Mouse (Mus musculus): Measurements from ENCODE around the gene Zfp831.

DNA sequence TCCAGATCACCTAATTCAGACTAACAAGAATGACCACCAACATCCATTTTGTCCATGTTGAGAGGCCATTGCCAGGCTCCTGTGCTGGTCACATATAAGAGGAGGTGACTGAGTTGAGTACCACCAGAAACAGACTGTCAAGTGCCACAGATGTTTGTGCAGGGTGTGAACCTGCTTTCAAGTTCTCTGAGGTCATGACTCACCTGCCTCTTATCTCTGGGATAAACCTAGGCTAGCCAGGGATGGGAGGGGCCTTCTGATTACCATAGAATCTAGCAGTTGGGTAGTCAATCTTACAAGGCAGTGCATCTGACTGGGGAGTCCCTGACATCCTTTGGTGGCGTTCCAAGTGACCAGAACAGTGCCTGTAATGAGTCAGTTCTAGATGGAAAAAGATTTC, 103.8 kb downstream of the Zfp831 start:
- no peak for TF ChIP-seq POLR2A (IDR thresholded peaks at IDR 0.05; ENCODE audit: low read depth, low read length)
- no peak for TF ChIP-seq CTCF (conservative IDR thresholded peaks at IDR 0.05; ENCODE audit: insufficient read depth, insufficient read length, low read depth, low read length)

Measured in kidney, adult 2 months (tissue).